Mouse (Mus musculus) heart, postnatal 14 days (tissue): ENCODE results near the gene Asb16. TPM values are rescaled to one million over a fixed set of nuclear protein-coding genes. Genes with fewer than 3 reads are reported as not detected.

ENCODE experiments used
- DNase-seq, 2 experiments: peaks; one replicate each; pipeline ENCODE4 v3.0.0; 2021 to 2022
- intact Hi-C: fragments of 180-260 bp; cut with DNase I; formaldehyde crosslinking; loops from one replicate; pipeline ENCODE4 v1.15.1; 2025
- long read RNA-seq, 2 experiments: library from polyadenylated mRNA; stranded (forward); transcript quantifications; one replicate each; pipeline ENCODE4 v2.0.0; 2021
- total RNA-seq, 2 experiments: library from RNA; stranded (reverse); gene quantifications; 2 replicates each; pipeline ENCODE4 v1.2.3; 2021

The Asb16 gene
- under 1 TPM; 0.61 to 0.62 TPM for total RNA-seq
- long read RNA-seq, experiment 1, partial matches to known transcripts = 0 of 1 reads
- long read RNA-seq, experiment 1, other reads (novel, unspliced or antisense) = 1 of 1 reads
- long read RNA-seq, experiment 2 = 0 reads

DNA sequence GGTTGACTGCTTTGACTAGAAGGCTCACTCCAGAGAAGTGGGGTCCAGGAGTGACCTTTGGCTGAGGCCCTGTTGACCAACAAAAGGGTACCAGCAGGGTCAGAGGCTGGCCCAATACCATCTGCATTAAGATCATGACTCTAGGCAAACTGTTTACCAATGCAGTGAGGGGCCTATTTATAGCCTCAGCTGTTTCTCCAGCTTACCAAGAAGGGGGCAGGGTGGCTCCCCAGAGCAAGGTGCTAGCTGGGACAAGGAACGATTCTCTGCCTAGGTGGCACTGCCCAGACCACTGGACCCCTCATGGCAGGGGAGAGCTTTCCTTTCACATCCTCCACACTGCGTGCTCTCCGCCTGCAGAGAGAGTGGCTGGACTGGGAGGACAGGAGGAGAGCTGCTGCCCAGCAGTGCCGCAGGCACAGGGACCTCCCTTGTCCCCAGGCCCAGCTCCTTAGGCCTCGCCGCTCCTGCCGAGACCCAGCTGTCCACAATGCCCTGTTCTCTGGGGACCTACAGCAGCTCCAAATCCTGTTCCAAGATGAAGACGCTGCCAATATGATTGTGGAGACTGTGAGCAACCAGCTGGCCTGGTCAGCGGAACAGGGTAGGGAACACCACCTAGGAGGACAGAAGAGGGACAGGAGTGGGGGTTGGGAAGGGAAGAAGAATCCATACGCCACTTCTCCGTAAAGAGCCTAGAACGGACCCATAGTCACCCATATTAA, at the start of gene Asb16:
TSS of gene Asb16 (plus strand) at position 224 of the 725 bp plus-strand sequence.
- intact Hi-C loops = loop anchor here (1.0 kb wide), 1 partner anchor 20 kb away; the partner anchor contains the start of gene BC030867
- no peak for DNase-seq

DNA sequence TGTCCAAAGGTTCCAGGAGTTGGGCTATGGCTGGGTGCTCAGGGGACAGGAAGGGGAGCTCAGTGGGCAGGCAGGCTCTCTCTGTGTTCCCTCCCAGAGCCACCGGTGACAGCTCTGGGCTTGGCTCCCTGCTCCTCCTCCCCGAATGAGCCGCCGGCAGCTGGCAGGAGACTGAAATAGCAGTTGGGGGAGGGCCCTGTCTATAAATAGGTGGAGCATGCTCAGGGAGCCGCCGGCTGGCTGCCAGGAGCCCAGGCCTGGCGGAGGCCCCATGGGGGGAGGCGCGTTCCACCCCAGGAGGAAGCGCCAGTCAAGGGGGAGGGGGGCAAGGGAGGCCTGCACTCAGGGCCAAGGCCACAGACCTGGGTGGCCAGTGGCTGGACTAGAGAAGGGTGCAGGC, 49.8 kb upstream of the Asb16 start:
- intact Hi-C loops = no loop called here

DNA sequence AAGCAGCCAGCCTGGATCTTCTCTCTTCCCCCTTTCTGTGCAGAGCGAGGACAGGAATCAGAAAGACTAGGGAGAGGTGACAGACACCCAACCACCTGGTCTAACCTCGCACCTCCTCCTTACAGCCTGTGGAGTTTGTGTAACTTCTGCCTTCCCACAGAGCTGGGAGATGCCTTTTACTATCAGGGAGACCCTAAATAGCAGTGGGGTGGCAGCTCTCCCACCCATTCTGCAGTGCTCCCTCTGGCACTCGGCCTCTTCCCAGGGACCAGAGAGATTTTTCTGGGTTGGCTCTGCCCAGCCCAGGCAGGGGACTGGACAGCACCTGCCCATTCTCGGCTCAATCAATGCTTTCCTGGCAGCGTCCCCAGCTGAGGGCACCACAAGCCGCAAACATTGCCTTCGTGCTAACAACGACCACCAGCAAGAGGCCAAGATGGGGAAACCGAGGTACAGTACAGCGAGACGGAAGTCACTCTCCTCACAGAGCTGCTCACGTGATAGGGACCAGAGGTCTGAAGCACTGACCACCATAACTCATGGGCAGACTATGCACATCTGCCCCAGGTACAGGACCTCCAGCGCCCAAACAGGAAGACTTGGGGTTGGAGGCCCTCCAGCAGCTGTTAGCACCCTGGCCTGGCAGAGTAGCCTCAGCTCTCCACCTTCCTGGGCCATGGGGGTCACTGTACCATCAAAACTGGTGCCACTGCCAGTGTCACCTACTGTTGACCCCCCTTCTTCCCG, 49.1 kb upstream of the Asb16 start:
- intact Hi-C loops = no loop called here
- peak; percentile 28 to 38 for DNase-seq

More for the DNA sequence above, 49.8 kb upstream of the Asb16 start:
- peak; percentile 98 to 99 for DNase-seq

DNA sequence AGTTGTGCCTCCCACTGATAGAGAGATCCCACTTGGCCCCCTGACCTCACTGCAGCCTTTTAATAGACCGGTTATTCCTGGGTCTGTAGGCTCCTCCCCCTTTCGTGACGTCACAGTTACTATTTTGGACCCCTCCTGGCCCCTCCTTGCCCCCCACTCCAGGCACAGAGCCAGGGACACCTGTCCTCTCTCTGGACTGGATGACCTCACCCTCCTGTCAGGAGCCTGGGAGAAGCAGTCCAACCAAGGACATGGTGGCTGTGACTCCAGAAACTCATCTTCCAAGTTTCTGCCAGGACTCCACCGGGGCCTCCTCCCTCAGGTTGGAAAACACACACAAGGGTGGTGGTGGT, 48.6 kb upstream of the Asb16 start:
- intact Hi-C loops = loop anchor here (5.0 kb wide), 2 partner anchors 33 to 63 kb away; partner anchors contain the start of genes G6pc3, Lsm12 and Tmem101

DNA sequence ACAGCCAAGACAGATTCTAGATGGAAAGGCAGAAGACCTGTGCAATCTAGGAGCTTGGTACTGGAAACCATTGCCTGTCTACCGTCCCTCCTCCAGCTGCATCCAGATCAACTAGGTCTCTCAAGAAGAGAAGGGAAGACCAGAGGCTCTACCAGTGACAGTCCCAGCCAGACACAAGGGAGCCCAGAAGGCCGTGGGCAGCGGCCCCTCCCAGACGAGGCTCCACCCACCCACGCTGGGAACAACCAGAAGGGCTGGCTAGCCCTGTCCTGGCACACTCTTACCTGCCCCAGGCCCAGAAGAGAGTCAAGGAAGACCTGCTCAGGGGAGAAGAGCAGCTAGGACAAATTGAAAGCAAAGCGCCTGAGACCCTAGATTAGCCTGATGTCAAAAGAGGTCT, 48.1 kb upstream of the Asb16 start:
- DNase-seq = peak in 1 of 2 experiments; percentile 15
- intact Hi-C loops = loop anchor here (5.0 kb wide), 2 partner anchors 33 to 63 kb away; partner anchors contain the start of genes G6pc3, Lsm12 and Tmem101

More for the DNA sequence above, 48.6 kb upstream of the Asb16 start:
- peak; percentile 85 to 90 for DNase-seq

DNA sequence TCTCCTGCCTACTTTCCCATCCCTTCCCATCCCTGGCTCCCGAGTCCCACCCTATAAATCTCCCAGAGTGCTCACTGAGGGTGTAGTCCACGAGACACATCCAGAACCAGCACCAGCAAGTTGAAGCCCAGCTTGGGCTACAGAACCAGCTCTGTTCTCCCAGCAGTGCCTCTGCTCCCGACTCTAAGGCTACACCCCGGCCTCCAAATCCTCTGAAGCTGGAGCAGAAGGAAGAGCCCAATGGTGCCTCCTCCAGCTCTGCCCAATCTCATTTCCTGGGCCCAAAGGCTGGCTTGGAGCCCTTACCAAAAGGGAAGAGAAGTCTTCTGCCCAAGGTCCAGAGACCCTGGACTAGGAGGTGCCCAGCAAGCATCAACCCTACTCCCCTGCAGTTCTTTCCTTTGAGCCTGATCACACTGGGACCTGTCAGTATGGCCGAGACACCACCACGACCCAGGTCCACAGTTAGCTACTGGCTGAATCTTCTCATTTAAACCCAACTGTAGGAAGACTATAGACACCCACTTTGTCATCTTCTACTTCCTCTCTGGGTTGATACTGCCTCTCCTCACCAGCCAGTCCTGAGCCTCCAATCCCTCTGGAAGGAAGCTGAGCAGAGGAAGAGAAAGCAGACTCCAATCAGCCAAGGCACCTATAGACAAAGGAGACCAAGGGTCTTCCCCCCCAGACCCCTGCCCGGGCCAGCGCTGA, 47.1 kb upstream of the Asb16 start:
- intact Hi-C loops = loop anchor here (5.0 kb wide), 2 partner anchors 34 to 64 kb away; partner anchors contain the start of genes G6pc3, Lsm12 and Tmem101
- peak in 1 of 2 experiments; percentile 2 for DNase-seq

DNA sequence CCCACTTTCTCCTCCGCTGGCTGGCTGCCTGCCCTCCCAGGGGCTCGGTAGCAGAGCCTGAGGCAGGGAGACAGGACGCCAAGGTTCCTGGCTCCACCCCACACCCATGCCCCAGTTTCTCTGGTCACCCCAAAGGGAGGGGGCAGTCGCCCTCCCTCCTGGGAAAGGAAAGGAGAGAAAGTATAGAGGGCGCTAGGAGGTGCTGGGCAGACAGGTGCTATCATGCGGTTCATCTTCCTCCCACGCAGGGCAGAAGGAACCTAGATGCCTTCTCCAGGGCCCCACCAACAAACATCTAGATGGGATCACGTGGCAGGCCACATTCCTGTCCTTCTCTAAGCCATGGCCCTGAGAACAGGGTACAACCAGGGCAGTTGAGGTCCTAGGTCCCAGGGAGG, 46.6 kb upstream of the Asb16 start:
- intact Hi-C loops = loop anchor here (5.0 kb wide), 2 partner anchors 35 to 65 kb away; partner anchors contain the start of genes G6pc3, Lsm12 and Tmem101
- DNase-seq = peak in 1 of 2 experiments; percentile 7

DNA sequence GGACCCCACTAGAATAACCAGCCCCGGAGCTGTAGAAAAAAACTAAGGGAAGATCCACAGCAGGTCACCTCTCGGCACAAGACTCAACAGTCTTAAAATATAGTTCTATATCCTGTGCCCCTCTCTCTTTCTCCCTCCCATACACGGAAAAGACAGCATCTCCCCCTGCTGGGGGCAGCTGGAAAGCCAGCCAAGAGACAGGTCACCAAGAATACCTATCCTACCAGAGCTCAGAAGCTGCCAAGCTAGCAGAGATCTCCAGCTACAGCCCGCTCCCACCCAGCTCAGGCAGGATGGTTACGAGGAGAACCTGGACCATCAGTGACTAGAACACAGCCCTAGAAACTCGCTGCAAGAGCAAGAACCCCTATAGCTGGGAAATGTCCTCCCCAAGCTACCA, 45.4 kb upstream of the Asb16 start:
- intact Hi-C loops = loop anchor here (5.0 kb wide), 2 partner anchors 36 to 66 kb away; partner anchors contain the start of genes G6pc3, Lsm12 and Tmem101
- peak; percentile 57 to 73 for DNase-seq

DNA sequence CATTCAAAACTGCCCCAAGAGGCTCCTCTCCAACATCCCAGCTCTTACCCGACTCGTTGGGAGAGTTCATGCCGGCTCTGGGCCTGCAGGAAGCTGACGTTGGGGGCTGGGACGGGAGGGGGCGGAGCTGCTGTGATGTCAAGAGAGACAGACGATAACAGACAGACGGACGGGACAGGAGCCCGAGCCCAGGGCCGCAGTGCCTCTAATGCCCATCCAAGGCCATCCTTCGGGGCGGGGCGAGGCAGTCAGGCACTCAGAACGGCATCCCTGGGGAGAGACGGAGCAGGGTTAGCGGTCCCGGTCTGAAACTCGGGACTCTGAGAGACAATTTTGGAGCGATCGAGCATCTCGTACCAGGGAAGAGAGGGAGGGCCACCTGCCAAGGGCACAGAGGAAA, 43.9 kb upstream of the Asb16 start:
- intact Hi-C loops = loop anchor here (5.0 kb wide), 2 partner anchors 37 to 67 kb away; partner anchors contain the start of genes G6pc3, Lsm12 and Tmem101
- peak; percentile 40 to 46 for DNase-seq

DNA sequence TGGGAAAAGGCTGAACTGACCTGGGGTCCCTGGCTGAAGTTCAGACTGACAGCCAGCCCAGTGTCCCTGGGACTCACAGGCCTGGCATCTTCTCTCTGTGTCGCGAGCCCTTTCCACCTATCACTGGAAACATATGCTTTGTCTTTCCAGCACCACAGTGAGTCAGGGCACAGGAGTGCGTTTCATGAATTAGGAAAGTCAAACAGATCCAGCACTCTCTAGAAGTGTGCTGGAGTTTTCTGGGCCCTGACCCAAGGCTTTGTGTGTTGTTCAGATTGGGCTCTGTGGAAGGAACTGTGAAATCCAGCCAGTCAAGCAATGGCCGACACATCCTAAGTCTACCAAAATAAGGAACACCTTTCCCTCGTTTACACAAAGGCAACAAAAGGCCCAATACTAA, 43.3 kb upstream of the Asb16 start:
- intact Hi-C loops = no loop called here
- DNase-seq = peak in 1 of 2 experiments; percentile 2

DNA sequence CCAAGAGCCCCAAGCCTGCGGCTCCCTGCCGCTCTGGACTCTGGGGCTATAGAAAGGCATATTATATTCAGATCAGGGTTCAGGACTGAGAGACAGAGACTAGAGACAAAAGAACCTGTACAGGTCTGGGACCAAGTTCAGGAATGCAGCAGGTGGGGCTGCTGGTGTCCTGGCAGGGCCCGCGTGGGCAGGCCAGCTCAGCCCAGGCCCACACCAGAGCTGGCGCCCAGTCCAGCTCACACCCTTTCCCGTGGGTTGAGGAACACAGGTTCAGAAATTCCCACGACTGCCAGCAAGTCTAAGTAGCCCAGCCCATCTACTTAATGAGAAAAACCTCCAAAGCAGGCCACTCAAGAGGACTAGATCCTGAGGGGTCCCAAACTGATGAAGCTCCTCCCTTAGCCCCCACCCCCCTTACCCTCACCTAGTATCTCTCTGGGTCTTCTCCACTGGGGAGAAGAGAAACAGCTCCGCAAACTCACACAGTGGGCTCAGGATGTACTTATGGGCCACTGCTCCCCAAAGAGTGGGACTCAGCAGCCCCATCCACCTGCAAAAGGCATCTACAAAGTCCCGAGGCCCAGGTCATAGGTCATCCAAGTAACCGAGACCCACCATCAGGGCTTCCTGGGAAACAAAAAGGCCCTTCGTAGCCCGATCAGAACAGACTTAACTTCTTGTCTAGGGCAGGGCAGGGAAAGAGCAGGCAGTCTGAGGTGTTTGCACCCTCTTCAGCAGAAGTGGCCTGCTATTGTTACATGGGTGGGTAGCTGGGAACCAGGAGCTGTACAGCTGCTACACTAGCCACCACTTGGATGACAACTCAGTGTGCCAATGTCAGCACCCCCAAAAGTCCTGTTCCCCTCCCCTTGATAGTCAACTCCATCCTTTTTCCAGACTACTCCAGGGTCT, 42.2 kb upstream of the Asb16 start:
- intact Hi-C loops = no loop called here

DNA sequence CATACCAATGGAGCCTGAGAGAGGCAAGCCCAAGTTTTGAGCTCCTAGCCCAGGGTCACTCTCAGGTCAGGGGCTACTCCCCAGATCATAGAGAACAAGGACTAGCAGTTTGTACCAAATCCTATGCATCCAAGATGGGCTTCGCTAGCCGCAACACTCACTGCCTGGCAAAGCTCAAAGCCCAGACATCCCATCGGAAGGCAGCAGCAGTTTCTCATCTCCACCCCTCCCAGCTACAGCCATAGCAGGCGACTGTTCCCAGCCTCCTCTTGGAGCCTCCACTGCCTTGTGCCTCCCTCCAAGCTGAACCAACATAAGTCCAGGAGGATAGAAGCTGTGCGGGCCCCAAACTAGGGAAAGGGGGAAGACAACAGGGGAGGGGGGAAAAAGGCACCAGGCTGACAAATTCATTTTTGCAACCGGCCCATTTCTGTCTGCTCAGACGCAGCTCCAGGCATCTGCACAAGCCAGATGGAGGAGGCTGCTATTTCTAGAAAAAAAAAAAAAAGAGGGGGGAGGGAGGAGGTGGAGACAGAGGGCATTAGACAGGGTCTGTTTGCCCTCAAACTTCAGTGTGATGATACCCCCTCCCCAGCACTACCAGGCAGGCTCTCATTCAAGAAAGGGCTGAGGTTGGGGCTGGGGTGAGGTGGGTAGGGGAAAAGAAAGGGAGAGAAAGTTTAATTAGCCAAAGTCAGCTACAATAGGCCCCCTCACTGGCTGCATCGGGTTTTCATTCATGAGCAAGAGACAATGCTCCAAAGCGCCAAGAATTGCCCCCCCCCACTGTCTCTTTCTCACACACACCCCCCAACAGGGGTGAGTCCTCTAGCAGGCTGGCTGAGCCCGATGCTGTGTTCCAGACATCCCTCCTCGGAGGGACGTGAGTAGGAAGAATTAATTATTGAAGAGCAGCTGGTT, 41.0 kb upstream of the Asb16 start:
- DNase-seq = no peak
- intact Hi-C loops = loop anchor here (2.0 kb wide), 1 partner anchor 17 kb away; no protein-coding TSS in a partner anchor

More for the DNA sequence above, 42.2 kb upstream of the Asb16 start:
- peak in 1 of 2 experiments; percentile 8 for DNase-seq

DNA sequence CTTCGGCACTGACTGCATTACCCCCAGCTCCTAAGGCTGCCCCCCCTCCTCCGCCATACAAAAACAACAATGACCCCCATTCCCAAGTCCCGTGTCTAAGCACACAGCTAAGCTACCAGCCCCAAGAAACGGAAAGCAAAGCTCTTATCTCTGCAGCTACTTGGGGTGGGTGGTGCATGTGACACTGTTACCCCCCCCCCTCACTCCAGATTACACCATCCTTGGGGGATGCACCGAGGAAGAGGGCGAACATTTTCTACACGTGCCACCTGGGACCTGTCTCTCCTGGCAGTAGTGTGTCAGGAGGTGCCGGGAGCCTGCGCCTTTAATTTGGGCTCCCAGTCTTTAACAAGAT, 40.4 kb upstream of the Asb16 start:
- intact Hi-C loops = loop anchor here (2.0 kb wide), 1 partner anchor 17 kb away; no protein-coding TSS in a partner anchor

DNA sequence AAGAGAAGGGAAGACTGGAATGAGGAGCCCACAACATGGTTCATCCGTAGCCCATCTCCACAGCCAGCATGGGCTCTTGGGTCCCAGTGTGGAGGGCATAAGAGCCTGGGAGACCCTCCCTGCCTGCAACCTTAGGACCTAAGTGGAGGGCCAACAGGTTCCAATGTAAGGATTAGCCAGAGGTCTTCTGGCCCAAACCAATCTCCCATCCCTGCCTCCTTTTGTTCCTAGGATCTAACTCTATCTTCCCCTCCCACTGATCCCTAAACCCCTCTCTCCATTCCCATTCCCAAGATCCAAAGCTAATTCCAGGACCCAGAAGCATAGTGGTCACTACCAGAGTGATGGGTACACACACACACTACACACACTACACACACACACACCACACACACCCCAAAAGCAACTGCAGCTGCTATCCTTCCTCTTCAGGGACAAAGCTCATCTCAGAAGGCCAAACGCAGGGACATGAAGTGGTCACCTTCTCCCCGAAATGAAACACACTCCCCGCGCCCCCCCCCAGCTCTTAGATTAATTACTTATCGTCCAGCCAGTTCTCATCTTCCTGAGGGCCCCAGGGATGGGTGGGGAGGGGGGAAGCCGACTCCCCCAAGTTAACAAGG, 39.8 kb upstream of the Asb16 start:
- intact Hi-C loops = loop anchor here (2.0 kb wide), 1 partner anchor 18 kb away; no protein-coding TSS in a partner anchor
- no peak for DNase-seq

More for the DNA sequence above, 40.4 kb upstream of the Asb16 start:
- DNase-seq = no peak

DNA sequence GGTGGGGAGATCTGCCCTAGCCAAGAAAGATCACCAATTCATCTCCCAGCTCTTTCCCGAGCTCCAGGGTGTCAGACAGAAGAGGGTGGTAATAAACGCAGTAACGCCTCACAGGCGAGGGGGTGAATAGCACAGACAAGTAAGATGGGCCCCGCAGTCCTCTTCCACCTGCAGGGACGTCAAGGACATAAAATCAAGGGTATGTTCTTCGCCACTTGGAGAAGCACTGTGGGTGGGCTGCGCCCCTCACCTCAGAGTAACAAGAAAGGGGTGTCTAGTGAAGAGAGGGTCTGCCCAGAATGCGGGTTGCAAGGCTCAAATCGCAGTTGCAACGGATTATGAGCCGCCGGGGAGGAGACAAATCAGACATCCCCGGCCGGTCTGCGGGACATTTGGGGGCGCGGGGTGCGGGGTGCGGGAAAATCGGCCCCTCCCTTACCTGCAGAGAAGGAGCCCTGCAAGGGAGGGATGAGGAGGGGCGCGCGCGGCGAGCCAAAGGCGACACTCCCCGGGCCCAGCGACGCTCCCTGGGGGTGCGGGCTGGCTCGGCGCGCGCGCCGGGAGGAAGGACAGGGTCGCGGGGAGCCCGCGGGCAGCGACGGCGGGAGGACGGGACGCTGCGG, 39.1 kb upstream of the Asb16 start:
- no peak for DNase-seq

DNA sequence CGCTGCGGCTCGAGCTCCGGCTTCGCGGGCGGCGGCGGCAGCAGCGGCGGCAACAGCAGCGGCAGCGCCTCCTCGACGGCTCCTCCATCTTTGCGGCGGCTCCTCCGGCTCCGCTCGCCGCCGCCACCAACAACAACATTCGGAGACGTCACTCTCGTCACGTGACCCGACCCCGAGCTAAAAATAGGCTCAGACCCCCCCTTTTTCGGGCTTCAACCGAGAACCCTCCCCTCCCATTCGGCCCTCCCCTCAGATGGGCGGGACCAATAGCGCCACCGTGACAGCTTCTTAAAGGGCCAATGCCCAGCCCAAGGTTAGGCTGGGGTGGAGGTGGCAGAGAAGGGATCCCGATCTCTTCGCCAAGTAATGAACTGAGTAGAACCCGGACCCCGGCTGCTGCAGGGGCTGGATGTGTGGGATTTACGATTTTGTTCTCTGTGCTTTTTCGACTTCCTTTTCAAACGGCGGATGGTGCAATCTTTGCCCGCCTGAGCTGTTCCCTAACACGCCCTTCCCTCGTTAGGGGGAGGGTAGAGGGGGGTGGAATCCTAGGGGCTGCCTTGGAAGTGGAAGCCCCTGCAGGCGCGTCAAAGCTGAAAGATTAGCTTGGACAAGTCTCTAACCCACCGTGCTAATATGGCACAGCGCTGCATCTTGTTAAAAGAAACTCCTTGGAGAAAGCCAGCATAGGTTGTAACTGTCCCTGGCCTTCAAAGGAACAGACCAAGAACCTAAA, 38.4 kb upstream of the Asb16 start, which contains the start of gene Hdac5:
TSS of gene Hdac5 (minus strand) at position 161 of the 736 bp plus-strand sequence.
- DNase-seq = peak; percentile 94 to 98
- intact Hi-C loops = no loop called here

More for the DNA sequence above, 39.1 kb upstream of the Asb16 start:
- intact Hi-C loops = loop anchor here (2.0 kb wide), 1 partner anchor 19 kb away; no protein-coding TSS in a partner anchor
